Comparison of ENCODE assay signal across 9 mouse cellular contexts in the genomic region with DNA sequence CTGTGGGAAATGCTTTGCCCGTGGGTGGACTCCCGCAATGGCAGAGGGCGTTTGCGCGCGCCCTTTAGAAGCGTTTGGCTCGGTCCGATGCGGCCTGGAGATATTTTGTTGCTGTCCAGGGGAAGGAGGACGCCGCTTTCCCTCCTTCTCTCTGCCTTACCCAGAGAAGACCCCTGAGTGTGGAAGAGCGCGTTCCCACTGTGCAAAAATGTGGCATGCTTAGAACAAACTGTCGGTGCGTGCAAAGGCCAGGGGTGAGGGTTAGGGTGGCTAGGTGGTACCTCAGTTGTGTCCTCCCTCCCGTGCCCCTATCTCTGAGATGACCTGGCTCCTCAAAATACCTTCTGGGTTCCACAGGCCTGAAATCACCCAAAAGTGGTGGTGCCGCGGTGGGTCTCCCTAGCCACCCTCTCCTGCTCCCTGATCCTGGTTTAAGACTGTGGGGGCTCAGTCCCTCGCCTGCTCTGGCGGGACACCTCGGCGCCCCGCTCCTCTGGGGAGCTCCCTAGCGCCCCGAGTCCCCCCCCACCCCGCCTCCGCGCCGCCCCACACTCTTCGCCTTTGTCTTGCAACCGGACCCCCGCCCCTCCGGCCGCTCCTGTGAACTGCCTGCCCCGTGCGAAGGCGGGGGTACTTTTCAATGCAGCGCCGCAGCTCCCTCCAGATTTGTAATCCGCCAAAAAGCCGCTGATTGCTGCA. TPM values are rescaled to one million over a fixed set of nuclear protein-coding genes. Genes with fewer than 3 reads are reported as not detected.
DNase-seq lines count a peak whose midpoint lies in the region; ATAC-seq and TF ChIP-seq lines count a peak whose summit lies in the region.
"Had no signal": no experiment of that assay in that cellular context is flagged by ENCODE, and none has a peak within 500 bp of the region (broad histone marks: within the 10 kb centered on the region; RNA-seq: fewer than 3 reads in every experiment).

No protein-coding gene starts in this region.

- H3K79me2 ChIP-seq in macrophage (ENCODE audit: inconsistent target) = no peaks in the 10 kb centered on the region

- no peak for TF ChIP-seq CTCF in forebrain, postnatal 0 days (IDR thresholded peaks at IDR 0.05; ENCODE audit: low read depth)

- no peak for ATAC-seq in heart, embryonic 12.5 days (ENCODE audit: insufficient number of reproducible peaks, low FRiP score)
- ATAC-seq in forebrain, postnatal 0 days = no peak
- no peak for ATAC-seq in cerebellum, adult (ENCODE audit: insufficient number of reproducible peaks, low FRiP score, low TSS enrichment)

- H3K36me3 ChIP-seq in heart, embryonic 12.5 days = no peaks in the 10 kb centered on the region
- H3K36me3 ChIP-seq in ES-E14 (ENCODE audit: control insufficient read depth, insufficient read depth, low read length, poor library complexity, severe bottlenecking) (no peaks in the 10 kb centered on the region), macrophage (ENCODE audit: inconsistent target) (no peaks in the 10 kb centered on the region)
- H3K36me3 ChIP-seq in forebrain, postnatal 0 days (ENCODE audit: insufficient read depth) = no peaks in the 10 kb centered on the region

- no peak overlapping the region for H3K9ac ChIP-seq in heart, embryonic 12.5 days
- H3K9ac ChIP-seq in ES-E14 (ENCODE audit: insufficient read depth, low read depth, low read length, poor library complexity, severe bottlenecking) = no peak overlapping the region
- peak overlapping the region; percentile 11; the same call in 1 of the 2 replicates for H3K9ac ChIP-seq in forebrain, postnatal 0 days

- peak overlapping the region; percentile 80 for H3K4me2 ChIP-seq in heart, embryonic 12.5 days
- H3K4me2 ChIP-seq in forebrain, postnatal 0 days (ENCODE audit: low read depth) = peak overlapping the region; percentile 61

- no peak overlapping the region for H3K27ac ChIP-seq in heart, embryonic 12.5 days (ENCODE audit: poor library complexity, severe bottlenecking)
- H3K27ac ChIP-seq in ES-E14 (ENCODE audit: insufficient read depth, low read depth, low read length, poor library complexity, severe bottlenecking) = no peak overlapping the region
- H3K27ac ChIP-seq in forebrain, postnatal 0 days (ENCODE audit: low read depth, low read length) = peak overlapping the region; percentile 54
- H3K27ac ChIP-seq in macrophage = no peak overlapping the region

- H3K9me3 ChIP-seq in heart, embryonic 12.5 days (replicated peaks) = no peaks in the 10 kb centered on the region
- H3K9me3 ChIP-seq in ES-E14 (ENCODE audit: control insufficient read depth, insufficient read depth, low read depth, low read length) = no peaks in the 10 kb centered on the region
- H3K9me3 ChIP-seq in forebrain, postnatal 0 days (ENCODE audit: low read length) = no peaks in the 10 kb centered on the region

- peaks cover 96% of the 10 kb centered on the region for H3K27me3 ChIP-seq in heart, embryonic 12.5 days (replicated peaks)
- peaks cover 37% of the 10 kb centered on the region for H3K27me3 ChIP-seq in forebrain, postnatal 0 days (ENCODE audit: insufficient read depth, low read length)

- DNase-seq in heart, adult 11 months = no peak
- no peak for DNase-seq in ES-E14 (ENCODE audit: low read depth, low spot score)
- DNase-seq in forebrain, postnatal 0 days = peak; percentile 18
- DNase-seq in right cerebral cortex, adult 18-20 months = no peak
- DNase-seq in right cerebral cortex, postnatal 25 days = no peak

- peaks cover 40% of the 10 kb centered on the region for H3K4me1 ChIP-seq in heart, embryonic 12.5 days (replicated peaks)
- peaks cover 4 to 5% of the 10 kb centered on the region in 2 experiments; a peak in 3 of 4 replicates for H3K4me1 ChIP-seq in ES-E14 (ENCODE audit: control insufficient read depth in 2 of 2, insufficient read depth in 2 of 2, low read length in 2 of 2, poor library complexity in 1 of 2)
- peaks cover 13% of the 10 kb centered on the region; the same call in 1 of the 2 replicates for H3K4me1 ChIP-seq in forebrain, postnatal 0 days (ENCODE audit: insufficient read depth)

- WGBS in heart, embryonic 12.5 days = under 1% methylated on average over 42 of the region's 42 CpGs
- WGBS in forebrain, postnatal 0 days = 3% methylated on average over 42 of the region's 42 CpGs
- WGBS in macrophage (ENCODE audit: missing documents) = 6% methylated on average over 42 of the region's 42 CpGs

- in situ Hi-C loops in ES-E14 (cut with MboI; ENCODE audit: low sequenced_read_pairs in 2 of 2, unreplicated experiment in 2 of 2) = loop anchor here (5.0 kb wide), 1 partner anchor 45 kb away; no protein-coding TSS in a partner anchor

- peak overlapping the region; percentile 51 for H3K4me3 ChIP-seq in heart, embryonic 12.5 days
- peak overlapping the region; percentile 5 to 8; a peak in 1 of 4 replicates for H3K4me3 ChIP-seq in ES-E14 (ENCODE audit: insufficient read depth in 1 of 2, low read depth in 1 of 2, low read length in 2 of 2, poor library complexity in 1 of 2, severe bottlenecking in 1 of 2)
- peak overlapping the region; percentile 22 for H3K4me3 ChIP-seq in forebrain, postnatal 0 days (ENCODE audit: low read depth, low read length)
- H3K4me3 ChIP-seq in macrophage (ENCODE audit: inconsistent target) = peak overlapping the region; percentile 41; the same call in 1 of the 2 replicates

TF ChIP-seq in ES-E14, 5 proteins besides CTCF, POLR2A, EP300 and RAD21:
- TF ChIP-seq ZNF384 (IDR thresholded peaks at IDR 0.05; ENCODE audit: low read depth, low read length) (no peak), MAFK (IDR thresholded peaks at IDR 0.05; ENCODE audit: insufficient read depth, low read depth, low read length) (no peak), HCFC1 (IDR thresholded peaks at IDR 0.05; ENCODE audit: borderline replicate concordance, insufficient read depth, low read length) (no peak), CHD2 (IDR thresholded peaks at IDR 0.05; ENCODE audit: low read depth, low read length) (no peak), ZC3H11A (IDR thresholded peaks at IDR 0.05; ENCODE audit: borderline replicate concordance, low read depth, low read length) (no peak)

RNA-seq across cellular contexts. Expression of a gene that starts 48.3 kb away (rescaled TPM):
- 28.5 and 28.6 TPM in 2 replicates for polyA plus RNA-seq in heart, embryonic 12.5 days (2016; fragmentation: Nextera tagmentation; extraction: Ambion mirVana)
- total RNA-seq in ES-E14 (2012; rRNA removed) = 19.7 and 23.7 TPM in 2 replicates
- total RNA-seq in forebrain, postnatal 0 days (2014; rRNA removed) = 42.9 and 44.6 TPM in 2 replicates
- polyA plus RNA-seq in forebrain, postnatal 0 days (2015; fragmentation: Nextera tagmentation; extraction: Ambion mirVana) = 35.2 and 39.2 TPM in 2 replicates
- total RNA-seq in macrophage (2018; cell fraction: chromatin; rRNA removed) = 10 to 100 TPM in 21 of 26 experiments, 1 to 10 TPM in 5; 7.5 to 48.8 (median 22.8) TPM
- total RNA-seq in macrophage (2018; cell fraction: cytosol; rRNA removed) = 100 to 1,000 TPM in 1 of 26 experiments, 10 to 100 TPM in 25; 57.2 to 110 (median 77.8) TPM
- total RNA-seq in macrophage (2018; cell fraction: nucleus; rRNA removed) = 100 to 1,000 TPM in 5 of 26 experiments, 10 to 100 TPM in 21; 20.7 to 132 (median 77.3) TPM
- 75.0 to 85.1 TPM (median 76.9 TPM) in 3 replicates for polyA plus RNA-seq in macrophage (2018)

RNA-seq across cellular contexts. Expression of a gene that starts 48.5 kb away (rescaled TPM):
- polyA plus RNA-seq in heart, embryonic 12.5 days (2016; fragmentation: Nextera tagmentation; extraction: Ambion mirVana) = 0.08 TPM in 1 of 2 replicates, not detected in the other
- not detected in 2 replicates for total RNA-seq in ES-E14 (2012; rRNA removed)
- total RNA-seq in forebrain, postnatal 0 days (2014; rRNA removed) = 3.9 and 6.2 TPM in 2 replicates
- polyA plus RNA-seq in forebrain, postnatal 0 days (2015; fragmentation: Nextera tagmentation; extraction: Ambion mirVana) = 8.3 and 10.2 TPM in 2 replicates
- not detected for total RNA-seq in macrophage (2018; cell fraction: chromatin; rRNA removed)
- total RNA-seq in macrophage (2018; cell fraction: cytosol; rRNA removed) = not detected
- total RNA-seq in macrophage (2018; cell fraction: nucleus; rRNA removed) = not detected
- polyA plus RNA-seq in macrophage (2018) = not detected in 3 replicates
- total RNA-seq: megakaryocyte progenitor cell, adult 5-6 weeks had no signal
